Mouse (Mus musculus) CH12.LX (cell line): ENCODE data around the gene Glis3. TPM values are rescaled to one million over a fixed set of nuclear protein-coding genes. Genes with fewer than 3 reads are reported as not detected.

Source experiments
- DNase-seq: peaks from one replicate; pipeline ENCODE4 v3.0.0-alpha.2; 2013; ENCODE audit errors: extremely low read depth
- H3K27ac ChIP-seq: 2 replicates; pipeline ENCODE4 v1.5.1; 2012; ENCODE audit warnings: low read depth, mild to moderate bottlenecking, control low read depth, moderate library complexity; ENCODE audit not compliant: insufficient read depth
- H3K27me3 ChIP-seq: replicated peaks from 2 replicates; pipeline ENCODE3; 2012; ENCODE audit warnings: inconsistent platforms
- H3K36me3 ChIP-seq, 2 experiments: replicated peaks in 1 of 2; 2 replicates each; pipeline versions ENCODE3 to v1.6.1; 2012; ENCODE audit warnings: inconsistent platforms in 1 of 2, low read length in 1 of 2, mild to moderate bottlenecking in 1 of 2, mixed read lengths in 1 of 2, moderate library complexity in 1 of 2; ENCODE audit not compliant: control insufficient read depth in 1 of 2, insufficient read depth in 1 of 2
- H3K4me1 ChIP-seq, 2 experiments: 2 replicates each; pipeline ENCODE4 v1.6.1; 2012; ENCODE audit warnings: inconsistent platforms in 1 of 2, moderate library complexity in 1 of 2; ENCODE audit not compliant: insufficient read depth in 2 of 2, control insufficient read depth in 1 of 2
- H3K4me2 ChIP-seq: 2 replicates; pipeline ENCODE4 v1.6.1; 2012; ENCODE audit warnings: low read depth, mild to moderate bottlenecking, control low read depth; ENCODE audit not compliant: poor library complexity, insufficient read depth, severe bottlenecking
- H3K4me3 ChIP-seq, 3 experiments: fragments of 150-350 bp in 1 of 3; sonication (generic) in 1 of 3; replicated peaks in 1 of 3; 2 replicates each; pipeline versions ENCODE3 to v1.5.1; 2011 to 2012; ENCODE audit warnings: low read depth in 2 of 3, low read length in 2 of 3, mild to moderate bottlenecking in 2 of 3, moderate library complexity in 2 of 3, control low read depth in 1 of 3, improper control_type of control experiment in 1 of 3, inconsistent platforms in 1 of 3, mixed read lengths in 1 of 3; ENCODE audit not compliant: poor library complexity in 1 of 3
- H3K79me2 ChIP-seq: replicated peaks from 2 replicates; pipeline ENCODE4 v1.6.1; 2012; ENCODE audit warnings: mild to moderate bottlenecking, moderate library complexity; ENCODE audit not compliant: control insufficient read depth, poor library complexity, insufficient read depth, severe bottlenecking; ENCODE audit errors: extremely low read depth
- H3K9ac ChIP-seq: 2 replicates; pipeline ENCODE4 v1.6.1; 2012; ENCODE audit warnings: low read depth, mild to moderate bottlenecking, control low read depth, moderate library complexity; ENCODE audit not compliant: insufficient read depth
- H3K9me3 ChIP-seq: replicated peaks from 2 replicates; pipeline ENCODE3; 2012; ENCODE audit warnings: low read length, inconsistent platforms, mixed read lengths
- CHD1 ChIP-seq: IDR thresholded peaks from 2 replicates; pipeline ENCODE4 v1.6.1; 2012; ENCODE audit warnings: low read depth, low read length, improper control_type of control experiment, inconsistent platforms
- CHD2 ChIP-seq: IDR thresholded peaks from 2 replicates; pipeline ENCODE4 v1.6.1; 2011; ENCODE audit warnings: low read length, improper control_type of control experiment
- CTCF ChIP-seq, 2 experiments: IDR thresholded peaks in 1 of 2; conservative IDR thresholded peaks in 1 of 2; 2 replicates each; pipeline ENCODE4 v1.5.1; 2011 to 2012; ENCODE audit warnings: low read depth in 2 of 2, low read length in 2 of 2, improper control_type of control experiment in 1 of 2, inconsistent platforms in 1 of 2, mild to moderate bottlenecking in 1 of 2, moderate library complexity in 1 of 2
- EP300 ChIP-seq: IDR thresholded peaks from 2 replicates; pipeline ENCODE4 v1.6.1; 2011; ENCODE audit warnings: low read length, improper control_type of control experiment
- ETS1 ChIP-seq: conservative IDR thresholded peaks from 2 replicates; pipeline ENCODE4 v1.6.1; 2012; ENCODE audit warnings: low read depth, mild to moderate bottlenecking, inconsistent platforms, low read length, improper control_type of control experiment, moderate library complexity
- GABPA ChIP-seq: IDR thresholded peaks from 2 replicates; pipeline ENCODE4 v1.6.1; 2012; ENCODE audit warnings: low read depth, low read length, improper control_type of control experiment, inconsistent platforms; ENCODE audit not compliant: insufficient replicate concordance
- HCFC1 ChIP-seq: IDR thresholded peaks from 2 replicates; pipeline ENCODE4 v1.6.1; 2012; ENCODE audit warnings: low read depth, mild to moderate bottlenecking, inconsistent platforms, low read length, improper control_type of control experiment
- IRF4 ChIP-seq: IDR thresholded peaks from 2 replicates; pipeline ENCODE4 v1.6.1; 2014; ENCODE audit warnings: low read depth, mild to moderate bottlenecking, inconsistent platforms, low read length, improper control_type of control experiment
- JUN ChIP-seq: IDR thresholded peaks from 2 replicates; pipeline ENCODE4 v1.6.1; 2011; ENCODE audit warnings: low read depth, mild to moderate bottlenecking, low read length, improper control_type of control experiment, moderate library complexity; ENCODE audit not compliant: insufficient read depth
- KAT2A ChIP-seq: IDR thresholded peaks from 2 replicates; pipeline ENCODE4 v1.6.1; 2012; ENCODE audit warnings: low read length, improper control_type of control experiment, inconsistent platforms; ENCODE audit not compliant: insufficient replicate concordance
- MAX ChIP-seq: IDR thresholded peaks from 2 replicates; pipeline ENCODE4 v1.6.1; 2011; ENCODE audit warnings: low read length, improper control_type of control experiment
- MAZ ChIP-seq: IDR thresholded peaks from 2 replicates; pipeline ENCODE4 v1.6.1; 2012; ENCODE audit warnings: low read depth, mild to moderate bottlenecking, inconsistent platforms, low read length, improper control_type of control experiment, moderate library complexity
- MEF2A ChIP-seq: IDR thresholded peaks from 2 replicates; pipeline ENCODE4 v1.6.1; 2014; ENCODE audit warnings: low read depth, mild to moderate bottlenecking, inconsistent platforms, low read length, improper control_type of control experiment, borderline replicate concordance
- MXI1 ChIP-seq: IDR thresholded peaks from 2 replicates; pipeline ENCODE4 v1.6.1; 2011; ENCODE audit warnings: mild to moderate bottlenecking, low read depth, low read length, improper control_type of control experiment
- NELFE ChIP-seq: IDR thresholded peaks from 2 replicates; pipeline ENCODE4 v1.6.1; 2011; ENCODE audit warnings: low read depth, low read length, improper control_type of control experiment
- PAX5 ChIP-seq: IDR thresholded peaks from 2 replicates; pipeline ENCODE4 v1.6.1; 2012; ENCODE audit warnings: low read length, inconsistent platforms, mixed read lengths
- POLR2A ChIP-seq: IDR thresholded peaks from 2 replicates; pipeline ENCODE4 v1.6.1; 2011; ENCODE audit warnings: low read depth, mild to moderate bottlenecking, improper control_type of control experiment, low read length
- POLR2AphosphoS2 ChIP-seq: IDR thresholded peaks from 2 replicates; pipeline ENCODE4 v1.6.1; 2011; ENCODE audit warnings: low read depth, low read length, improper control_type of control experiment
- RCOR1 ChIP-seq: conservative IDR thresholded peaks from 2 replicates; pipeline ENCODE4 v1.6.1; 2012; ENCODE audit warnings: low read depth, mild to moderate bottlenecking, inconsistent platforms, low read length, improper control_type of control experiment
- TBP ChIP-seq: conservative IDR thresholded peaks from 2 replicates; pipeline ENCODE4 v1.6.1; 2011; ENCODE audit warnings: low read depth, low read length, improper control_type of control experiment
- USF1 ChIP-seq: IDR thresholded peaks from 2 replicates; pipeline ENCODE4 v1.6.1; 2014; ENCODE audit warnings: low read depth, mild to moderate bottlenecking, inconsistent platforms, low read length, improper control_type of control experiment
- ZC3H11A ChIP-seq: IDR thresholded peaks from 2 replicates; pipeline ENCODE4 v1.6.1; 2012; ENCODE audit warnings: low read depth, mild to moderate bottlenecking, inconsistent platforms, low read length, improper control_type of control experiment
- ZKSCAN1 ChIP-seq: IDR thresholded peaks from 2 replicates; pipeline ENCODE4 v1.6.1; 2012; ENCODE audit warnings: low read depth, inconsistent platforms, low read length, improper control_type of control experiment, borderline replicate concordance
- dilution Hi-C: fragments of 300-500 bp; cut with MboI; formaldehyde crosslinking; loops from 2 replicates; pipeline ENCODE4 v1.14.3; 2020; ENCODE audit warnings: low sequenced_read_pairs; ENCODE audit not compliant: extremely low pct_unique_long_range_greater_than_20kb, extremely low pct_ligation_motif_present
- in situ Hi-C: fragments of 300-500 bp; cut with MboI; formaldehyde crosslinking; loops from 3 replicates; pipeline ENCODE4 v1.14.3; 2019; ENCODE audit warnings: low sequenced_read_pairs, low pct_ligation_motif_present, low pct_unique_long_range_greater_than_20kb, mixed read lengths
- polyA plus RNA-seq: library from polyadenylated mRNA; unstranded; fragments of >175 nt; gene quantifications from 2 replicates; pipeline ENCODE4 v1.2.1, GENCODE M21; 2012; ENCODE audit warnings: low read depth; ENCODE audit not compliant: insufficient read length
- total RNA-seq, 2 experiments: library from RNA; depleted of rRNA; stranded (reverse); fragments of 300-350 nt in 1 of 2; fragments of >200 nt in 1 of 2; gene quantifications; 2 replicates each; pipeline ENCODE4 v1.2.3; 2012 to 2014

Gene Glis3
- total and polyA plus RNA-seq, 3 experiments: not detected

DNA sequence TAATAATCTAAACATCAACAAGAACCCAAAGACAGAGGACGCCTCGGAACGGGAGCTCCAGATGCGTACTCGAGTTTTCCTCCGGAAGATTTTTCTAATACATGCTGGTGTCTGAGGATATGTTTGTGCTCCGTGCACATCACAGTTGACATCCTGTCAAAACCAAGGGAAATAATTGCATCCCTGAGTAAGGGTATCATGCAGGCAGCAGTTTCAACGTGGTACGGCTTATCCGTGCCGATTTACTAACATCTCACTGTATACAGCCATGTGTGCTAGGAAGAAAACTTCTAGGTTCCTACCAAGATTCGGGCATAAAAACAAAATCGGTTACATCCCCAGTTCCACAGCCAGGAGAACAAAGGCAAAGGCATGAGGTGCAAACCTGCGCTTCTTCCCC, 179.4 kb downstream of the Glis3 start:
- DNase-seq: no peak
- no peak overlapping the region for H3K4me3 ChIP-seq
- no peak overlapping the region for H3K9ac ChIP-seq
- no peaks in the 10 kb centered on the region for H3K79me2 ChIP-seq
- dilution Hi-C loops: no loop called here
- H3K36me3 ChIP-seq: no peaks in the 10 kb centered on the region
- H3K4me2 ChIP-seq: no peak overlapping the region
- no peaks in the 10 kb centered on the region for H3K4me1 ChIP-seq
- in situ Hi-C loops: loop anchor here (25.0 kb wide), 1 partner anchor 338 kb away; no protein-coding TSS in a partner anchor
- H3K9me3 ChIP-seq: no peaks in the 10 kb centered on the region
- TF ChIP-seq MAZ: no peak
- TF ChIP-seq HCFC1: no peak
- no peak for TF ChIP-seq IRF4
- no peak for TF ChIP-seq JUN
- TF ChIP-seq ZC3H11A: no peak
- no peak for TF ChIP-seq PAX5
- no peak for TF ChIP-seq RCOR1
- no peak for TF ChIP-seq GABPA
- no peak for TF ChIP-seq MAX
- no peak for TF ChIP-seq POLR2A
- TF ChIP-seq NELFE: no peak
- no peak for TF ChIP-seq USF1
- TF ChIP-seq CHD2: no peak
- TF ChIP-seq KAT2A: no peak
- TF ChIP-seq EP300: no peak
- no peaks in the 10 kb centered on the region for H3K27me3 ChIP-seq
- H3K27ac ChIP-seq: no peak overlapping the region

- in situ Hi-C loops (loop anchor here (25.0 kb wide), 1 partner anchor 337 kb away; no protein-coding TSS in a partner anchor), dilution Hi-C loops (no loop called here)
- no peaks in the 10 kb centered on the region for H3K79me2 ChIP-seq
- no peaks in the 10 kb centered on the region for H3K9me3 ChIP-seq
- H3K36me3 ChIP-seq: no peaks in the 10 kb centered on the region
- H3K4me3 ChIP-seq: no peak overlapping the region
- H3K4me1 ChIP-seq: no peaks in the 10 kb centered on the region
- no peak for DNase-seq
- TF ChIP-seq CTCF (conservative IDR thresholded peaks at IDR 0.05 in 1 of 2, IDR thresholded peaks at IDR 0.05 in 1 of 2; ENCODE audit: low read depth in 2 of 2, low read length in 2 of 2) (no peak), ETS1 (no peak), POLR2AphosphoS2 (no peak), MEF2A (no peak), TBP (no peak), MXI1 (no peak), RCOR1 (no peak), ZKSCAN1 (no peak), CHD2 (no peak), CHD1 (no peak), POLR2A (no peak), KAT2A (no peak), HCFC1 (no peak), PAX5 (no peak)
- H3K4me2 ChIP-seq: no peak overlapping the region
- no peak overlapping the region for H3K27ac ChIP-seq
- H3K9ac ChIP-seq: no peak overlapping the region
- no peaks in the 10 kb centered on the region for H3K27me3 ChIP-seq
Observed at GRCm38 (mm10) chr19:28499786-28500185, 180.1 kb downstream of the Glis3 start.
